Comparison of ENCODE assay signal across 22 mouse cellular contexts in genomic region chr11:31398604-31399003, GRCm38 (mm10). TPM values are rescaled to one million over a fixed set of nuclear protein-coding genes. Genes with fewer than 3 reads are reported as not detected.
DNase-seq lines count a peak whose midpoint lies in the region; ATAC-seq and TF ChIP-seq lines count a peak whose summit lies in the region.
"Had no signal": no experiment of that assay in that cellular context is flagged by ENCODE, and none has a peak within 500 bp of the region (broad histone marks: within the 10 kb centered on the region; RNA-seq: fewer than 3 reads in every experiment).

No protein-coding gene starts in this region.

- no peak for TF ChIP-seq POLR2A in myocyte (IDR thresholded peaks at IDR 0.05; ENCODE audit: insufficient read length, low read depth)

- H3K4me2 ChIP-seq in embryonic facial prominence, embryonic 14.5 days (ENCODE audit: low read depth, low read length): no peak overlapping the region
- H3K4me2 ChIP-seq in myocyte (ENCODE audit: low read depth): no peak overlapping the region

- H3K4me1 ChIP-seq in embryonic facial prominence, embryonic 14.5 days (ENCODE audit: control insufficient read depth, insufficient read depth, low read length): no peaks in the 10 kb centered on the region
- H3K4me1 ChIP-seq in embryonic facial prominence, embryonic 10.5 days: peaks cover 4% of the 10 kb centered on the region; the same call in 1 of the 2 replicates
- H3K4me1 ChIP-seq in heart, embryonic 10.5 days: 0 out of 2 replicates have a peak, but pooled peaks cover 5% of the 10 kb centered on the region

- no peak overlapping the region for H3ac ChIP-seq in myocyte (ENCODE audit: control insufficient read depth, insufficient read length)

- H3K79me2 ChIP-seq in myocyte (ENCODE audit: control insufficient read depth, insufficient read depth): no peaks in the 10 kb centered on the region

- 0 out of 2 replicates have a peak, but pooled peaks have one; percentile 55 for ATAC-seq in embryonic facial prominence, embryonic 14.5 days (ENCODE audit: low read depth)
- ATAC-seq in cerebellum, adult (ENCODE audit: insufficient number of reproducible peaks, low FRiP score, low TSS enrichment): no peak
- ATAC-seq: activated CD4-positive, CD25-positive, alpha-beta regulatory T cell, adult 4 months; CD4-positive, CD25-positive, alpha-beta regulatory T cell, adult 4 months; Patski had no signal

- no peak for DNase-seq in embryonic facial prominence, embryonic 14.5 days (ENCODE audit: low spot score)
- no peak for DNase-seq in embryonic facial prominence, embryonic 10.5 days (ENCODE audit: low spot score)
- peak; percentile 62 for DNase-seq in heart, adult 11 months
- no peak for DNase-seq in heart, embryonic 10.5 days (ENCODE audit: low spot score)
- DNase-seq: adrenal gland, adult 2 months; adrenal gland, adult 8-10 months; adrenal gland, postnatal 10 days; adrenal gland, postnatal 14 days; adrenal gland, postnatal 25 days; adrenal gland, postnatal 36 days; B cell, adult 2 months; cerebellum, adult 11 months; cerebellum, adult 11-12 months; cerebellum, adult 18-20 months; cerebellum, adult 2 months had no signal

- whole genome bisulfite sequencing in embryonic facial prominence, embryonic 14.5 days: 69% methylated on average over 2 of the region's 2 CpGs
- WGBS in embryonic facial prominence, embryonic 10.5 days: 77% methylated on average over 2 of the region's 2 CpGs
- WGBS in heart, embryonic 10.5 days: 74% methylated on average over 2 of the region's 2 CpGs

- no peaks in the 10 kb centered on the region for H3K36me3 ChIP-seq in embryonic facial prominence, embryonic 14.5 days (ENCODE audit: control insufficient read depth, insufficient read depth, low read length)
- H3K36me3 ChIP-seq in embryonic facial prominence, embryonic 10.5 days (replicated peaks): no peaks in the 10 kb centered on the region
- no peaks in the 10 kb centered on the region for H3K36me3 ChIP-seq in heart, embryonic 10.5 days
- H3K36me3 ChIP-seq in myocyte (ENCODE audit: control insufficient read depth, insufficient read depth): no peaks in the 10 kb centered on the region
- H3K36me3 ChIP-seq: G1E had no signal

- no peak overlapping the region for H3K9ac ChIP-seq in embryonic facial prominence, embryonic 14.5 days (ENCODE audit: low read depth, low read length)

- H3K9me3 ChIP-seq in embryonic facial prominence, embryonic 14.5 days (ENCODE audit: control insufficient read depth, low read length): no peaks in the 10 kb centered on the region
- H3K9me3 ChIP-seq in embryonic facial prominence, embryonic 10.5 days: no peaks in the 10 kb centered on the region
- no peaks in the 10 kb centered on the region for H3K9me3 ChIP-seq in heart, embryonic 10.5 days
- H3K9me3 ChIP-seq: G1E had no signal

- no peak overlapping the region for H3K4me3 ChIP-seq in embryonic facial prominence, embryonic 14.5 days (ENCODE audit: low read depth, low read length)
- H3K4me3 ChIP-seq in embryonic facial prominence, embryonic 10.5 days: no peak overlapping the region
- no peak overlapping the region for H3K4me3 ChIP-seq in heart, embryonic 10.5 days
- H3K4me3 ChIP-seq in myocyte: no peak overlapping the region

- no peaks in the 10 kb centered on the region for H3K27me3 ChIP-seq in embryonic facial prominence, embryonic 14.5 days (replicated peaks; ENCODE audit: control insufficient read depth, insufficient read depth, low read length)
- no peaks in the 10 kb centered on the region for H3K27me3 ChIP-seq in embryonic facial prominence, embryonic 10.5 days (replicated peaks; ENCODE audit: low read depth, poor library complexity, severe bottlenecking)
- H3K27me3 ChIP-seq in heart, embryonic 10.5 days (ENCODE audit: insufficient read depth, poor library complexity, severe bottlenecking): no peaks in the 10 kb centered on the region
- no peaks in the 10 kb centered on the region for H3K27me3 ChIP-seq in myocyte (ENCODE audit: control insufficient read depth, insufficient read depth, insufficient read length)
- H3K27me3 ChIP-seq: CH12.LX, Patski had no signal

- no peak overlapping the region for H3K27ac ChIP-seq in embryonic facial prominence, embryonic 14.5 days (replicated peaks; ENCODE audit: low read depth, low read length)
- no peak overlapping the region for H3K27ac ChIP-seq in embryonic facial prominence, embryonic 10.5 days (replicated peaks)
- H3K27ac ChIP-seq in heart, embryonic 10.5 days: no peak overlapping the region

TF ChIP-seq in myocyte, 11 proteins besides CTCF, POLR2A, EP300 and RAD21:
- TF ChIP-seq CEBPB (IDR thresholded peaks at IDR 0.05; ENCODE audit: insufficient read depth, poor library complexity, severe bottlenecking) (no peak), MYOG (IDR thresholded peaks at IDR 0.05; ENCODE audit: control insufficient read depth in 1 of 3, insufficient read depth in 1 of 3, insufficient read length in 2 of 3, low read depth in 2 of 3) (peak in 2 of 3 experiments; percentile 44 to 61), MYOD1 (IDR thresholded peaks at IDR 0.05; ENCODE audit: control insufficient read depth in 1 of 3, insufficient read length in 2 of 3, low read depth in 2 of 3) (peak in 2 of 3 experiments; percentile 78 to 87)

RNA-seq across cellular contexts. Expression of gene Stc2, which starts 28.7 kb away (rescaled TPM):
- polyA plus RNA-seq in embryonic facial prominence, embryonic 14.5 days (2014; fragmentation: Nextera tagmentation; extraction: Ambion mirVana): 1.6 and 1.9 TPM in 2 replicates
- 1.5 and 2.1 TPM in 2 replicates for polyA plus RNA-seq in embryonic facial prominence, embryonic 10.5 days (2016; fragmentation: Nextera tagmentation; extraction: Ambion mirVana)
- 2.1 and 2.3 TPM in 2 replicates for polyA plus RNA-seq in heart, embryonic 10.5 days (2016; fragmentation: Nextera tagmentation; extraction: Ambion mirVana)
- 16.3 TPM for polyA plus RNA-seq in myocyte (2012; fragmentation: generic; extraction: Trizol)
- polyA plus RNA-seq: G1E had no signal
